Mouse (Mus musculus): ENCODE measurements around the gene Gprin3.

- TF ChIP-seq POLR2A (IDR thresholded peaks at IDR 0.05; ENCODE audit: borderline replicate concordance, insufficient read depth, low read length) (no peak), CTCF (IDR thresholded peaks at IDR 0.05; ENCODE audit: borderline replicate concordance, insufficient read depth, low read depth, low read length) (no peak)
Observed at GRCm38 (mm10) chr6:59424871-59425740, 988 bp downstream of the Gprin3 start.

Data from cerebellum, adult 2 months (tissue).